Mouse (Mus musculus) testis, adult 10 weeks (tissue): Measurements from ENCODE around the gene Krtap28-13. TPM values are rescaled to one million over a fixed set of nuclear protein-coding genes. Genes with fewer than 3 reads are reported as not detected.

Experiments used
- polyA plus RNA-seq: library from polyadenylated mRNA; stranded (reverse); fragments of 350-450 nt; fragmentation: Illumina TruSeq; extraction: RNeasy Lipid Tissue Mini Kit (QIAGEN cat#74804); gene quantifications from one replicate; pipeline ENCODE4 v1.2.3, GENCODE M21; 2014; ENCODE audit warnings: low read depth, low replicate concordance

Krtap28-13 gene
- not detected for polyA plus RNA-seq

GRCm38 (mm10) chr1:83060643-83061042 is at the start of gene Krtap28-13:
Gene Krtap28-13 (plus strand): TSS chr1:83060930.

GRCm38 (mm10) chr1:83038109-83038672 is 22.5 kb upstream of the Krtap28-13 start, which contains the start of gene Slc19a3:
Gene Slc19a3 (minus strand): TSS chr1:83038448.

GRCm38 (mm10) chr1:83042380-83042779 is 18.4 kb upstream of the Krtap28-13 start, which contains the start of gene Krtap28-10:
Gene Krtap28-10 (minus strand): TSS chr1:83042480.

DNA sequence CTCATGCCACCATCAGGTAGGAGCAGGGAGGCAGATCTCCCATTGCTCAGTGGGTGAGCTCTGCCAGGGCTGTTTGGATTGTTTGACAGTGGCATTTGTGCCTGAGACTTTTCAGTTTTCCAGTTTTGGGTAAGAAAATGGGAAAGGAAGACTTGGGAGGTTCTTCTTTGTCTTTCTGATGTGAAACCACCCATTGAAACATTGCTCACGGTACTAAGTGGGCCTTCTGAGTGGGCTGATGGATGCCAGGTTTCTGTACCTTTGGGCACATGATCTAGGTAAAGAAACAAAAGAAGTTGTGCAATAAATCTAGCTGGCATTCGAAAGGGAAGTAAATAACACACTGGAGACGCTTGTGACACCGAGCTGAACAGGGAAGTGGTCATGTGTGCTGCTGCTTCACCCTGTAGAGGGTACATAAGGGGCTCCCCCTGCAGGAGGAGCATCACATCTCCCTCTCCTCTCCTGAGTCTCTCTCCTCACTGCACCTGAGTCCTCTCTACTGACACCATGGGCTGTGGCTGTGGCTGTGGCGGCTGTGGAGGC is 15.8 kb upstream of the Krtap28-13 start, which contains the start of gene Gm47969:
Gm47969 (plus strand) TSS at position 51 of the 546 bp plus-strand sequence.

DNA sequence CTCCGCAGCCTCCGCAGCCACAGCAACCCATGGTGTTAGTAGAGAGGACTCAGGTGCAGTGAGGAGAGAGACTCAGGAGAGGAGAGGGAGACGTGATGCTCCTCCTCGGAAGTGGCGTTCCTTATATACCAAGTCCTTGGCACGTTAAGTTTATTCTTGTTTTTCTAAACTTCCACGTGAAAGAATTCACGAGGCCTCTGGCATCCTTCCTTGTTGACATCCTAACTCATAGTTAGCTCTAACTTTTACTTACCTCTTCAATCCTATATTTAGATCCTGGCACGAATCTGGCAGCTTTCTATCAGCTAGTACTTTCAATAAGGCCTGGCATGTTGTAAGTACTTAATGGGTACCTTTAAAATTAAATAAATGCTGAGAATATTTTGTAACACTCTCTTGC is 1.5 kb upstream of the Krtap28-13 start, which contains the start of gene A030005K14Rik:
A030005K14Rik (minus strand) TSS at position 101 of the 400 bp plus-strand sequence.

Other genes with a start within 250 kb of the Krtap28-13 start
- gene Agfg1, start 221.4 kb upstream of the Krtap28-13 start, polyA plus RNA-seq = 189 TPM
- 0.87 TPM for gene A030005L19Rik, start 147.6 kb upstream of the Krtap28-13 start, polyA plus RNA-seq
- gene A030014E15Rik, start 136.0 kb upstream of the Krtap28-13 start, polyA plus RNA-seq = not detected
- not detected for gene Gm6217, start 129.5 kb upstream of the Krtap28-13 start, polyA plus RNA-seq
- gene A030003K21Rik, start 117.5 kb upstream of the Krtap28-13 start, polyA plus RNA-seq = not detected
- gene Gm7544, start 104.9 kb upstream of the Krtap28-13 start, polyA plus RNA-seq = not detected
- gene Gm47955, start 100.6 kb upstream of the Krtap28-13 start, polyA plus RNA-seq = not detected
- gene Gm47959, start 60.4 kb upstream of the Krtap28-13 start, polyA plus RNA-seq = not detected
- 0.38 TPM for gene Slc19a3, start 22.5 kb upstream of the Krtap28-13 start, polyA plus RNA-seq
- not detected for gene Krtap28-10, start 18.4 kb upstream of the Krtap28-13 start, polyA plus RNA-seq
- gene Gm47969, start 16.0 kb upstream of the Krtap28-13 start, polyA plus RNA-seq = not detected
- gene A030005K14Rik, start 1.6 kb upstream of the Krtap28-13 start, polyA plus RNA-seq = not detected
- not detected for gene Ccl20, start 55.8 kb downstream of the Krtap28-13 start, polyA plus RNA-seq
- 51.0 TPM for gene Daw1, start 98.8 kb downstream of the Krtap28-13 start, polyA plus RNA-seq